Comparison of ENCODE assay signal across 8 mouse cellular contexts in the genomic region with DNA sequence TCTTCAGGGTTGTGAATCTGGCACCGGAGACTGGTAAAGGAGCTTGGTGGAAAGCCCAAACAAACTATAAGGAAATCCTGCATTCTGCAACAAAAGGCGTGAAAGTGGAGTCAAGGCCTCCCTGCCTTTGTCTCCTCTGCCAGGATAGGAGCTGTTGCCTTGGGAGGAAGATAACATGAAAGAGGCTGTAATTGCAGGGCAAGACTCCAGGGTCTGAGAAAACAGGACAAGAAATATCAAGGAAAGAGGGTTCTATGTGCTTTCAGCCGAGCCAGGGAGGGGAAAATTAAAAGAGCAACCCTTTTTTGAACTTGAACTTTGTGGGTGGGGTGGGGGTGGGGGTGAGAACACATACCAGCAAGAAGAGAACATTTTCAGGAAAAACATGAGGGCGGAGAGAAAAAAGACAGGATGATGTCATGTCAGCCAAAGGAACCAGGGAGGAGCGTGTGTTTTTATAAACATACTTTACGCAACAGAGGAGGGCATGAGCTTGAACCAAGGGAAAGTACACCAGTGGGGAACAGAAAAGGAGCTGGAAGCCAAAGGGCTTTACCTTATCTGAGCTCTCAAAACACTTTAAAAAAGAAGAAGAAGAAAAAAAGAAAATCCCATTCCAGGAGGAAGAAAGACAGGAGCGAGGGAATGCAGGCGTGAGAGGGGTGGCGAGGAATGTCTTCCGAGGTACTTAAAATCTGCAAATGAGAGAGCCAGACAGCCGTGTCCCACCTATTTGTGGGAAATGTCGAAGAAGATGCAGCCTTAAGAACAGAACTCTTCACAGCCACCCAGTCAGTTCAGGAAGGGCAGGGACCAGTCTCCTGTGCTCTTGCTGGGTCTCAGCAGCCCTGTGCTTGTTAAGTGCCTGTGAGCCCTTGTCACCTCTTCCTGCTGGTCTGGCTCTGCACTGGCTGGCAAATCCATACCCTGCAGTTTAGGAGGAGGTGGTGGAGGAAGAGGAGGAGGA.
A peak's percentile ranks its signal among the peaks of the same experiment; 100 is the strongest.
DNase-seq lines count a peak whose midpoint lies in the region; ATAC-seq lines count a peak whose summit lies in the region.

No protein-coding gene starts in this region.

- peak overlapping the region; percentile 92 for H3K27ac ChIP-seq in heart, embryonic 16.5 days (ENCODE audit: low read length)
- peak overlapping the region; percentile 85 for H3K27ac ChIP-seq in limb, embryonic 13.5 days

- H3K27me3 ChIP-seq in heart, embryonic 16.5 days (ENCODE audit: control insufficient read depth, insufficient read depth, low read length), result no peaks in the 10 kb centered on the region
- no peaks in the 10 kb centered on the region for H3K27me3 ChIP-seq in limb, embryonic 13.5 days

- H3K9me3 ChIP-seq in heart, embryonic 16.5 days (replicated peaks; ENCODE audit: control insufficient read depth, low read length), result no peaks in the 10 kb centered on the region
- no peaks in the 10 kb centered on the region for H3K9me3 ChIP-seq in limb, embryonic 13.5 days

- 0 out of 2 replicates have a peak, but pooled peaks have one; percentile 15 for ATAC-seq in common myeloid progenitor, adult 5-6 weeks (replicated peaks; ENCODE audit: low read depth, poor library complexity, severe bottlenecking)
- ATAC-seq in heart, embryonic 16.5 days (replicated peaks; ENCODE audit: extremely low read depth, insufficient read depth, low FRiP score), result peak; percentile 37; the same call in 1 of the 2 replicates
- no peak for ATAC-seq in limb, embryonic 13.5 days (ENCODE audit: low FRiP score, low read depth)

- peak overlapping the region; percentile 71 for H3K9ac ChIP-seq in heart, embryonic 16.5 days (ENCODE audit: low read length)
- H3K9ac ChIP-seq in limb, embryonic 13.5 days, result peak overlapping the region; percentile 43; the same call in 1 of the 2 replicates

- WGBS in heart, embryonic 16.5 days, result 32% methylated on average over 12 of the region's 12 CpGs
- 35% methylated on average over 12 of the region's 12 CpGs for WGBS in limb, embryonic 13.5 days

- peaks cover 55% of the 10 kb centered on the region for H3K4me1 ChIP-seq in heart, embryonic 16.5 days (ENCODE audit: control insufficient read depth, insufficient read depth, low read length)
- H3K4me1 ChIP-seq in limb, embryonic 13.5 days, result peaks cover 77% of the 10 kb centered on the region

- peak overlapping the region; percentile 1 for H3K4me3 ChIP-seq in heart, embryonic 16.5 days (ENCODE audit: low read length)
- no peak overlapping the region for H3K4me3 ChIP-seq in limb, embryonic 13.5 days

- H3K36me3 ChIP-seq in heart, embryonic 16.5 days (ENCODE audit: control insufficient read depth, insufficient read depth), result no peaks in the 10 kb centered on the region
- H3K36me3 ChIP-seq in limb, embryonic 13.5 days, result no peaks in the 10 kb centered on the region

- DNase-seq in adrenal gland, adult 2 months, result peak; percentile 62
- DNase-seq in adrenal gland, postnatal 36 days, result no peak
- peak; percentile 59 for DNase-seq in naive thymus-derived CD4-positive, alpha-beta T cell, adult 2 months (ENCODE audit: low read depth)
- DNase-seq in left cerebral cortex, adult 18-20 months (ENCODE audit: low spot score in 2 of 2), result no peak
- DNase-seq in spleen, adult 18-20 months, result no peak

- H3K4me2 ChIP-seq in heart, embryonic 16.5 days (ENCODE audit: low read depth, low read length), result peak overlapping the region; percentile 61
- peak overlapping the region; percentile 43 for H3K4me2 ChIP-seq in limb, embryonic 13.5 days (replicated peaks)

Comparison
In these comparisons a context has a peak if more than half of its experiments do, and no peak if none do; other contexts are left out.
1. DNase-seq: peak in adrenal gland, adult 2 months (single experiment) and naive thymus-derived CD4-positive, alpha-beta T cell, adult 2 months (single experiment); none in adrenal gland, postnatal 36 days (0 of 2), left cerebral cortex, adult 18-20 months (0 of 2) and spleen, adult 18-20 months (0 of 2).